In genomic region chr11:88071113-88071512, GRCm38 (mm10) we compare ENCODE assay signal across 9 mouse cellular contexts. TPM values are rescaled to one million over a fixed set of nuclear protein-coding genes. Genes with fewer than 3 reads are reported as not detected.
A peak's percentile ranks its signal among the peaks of the same experiment; 100 is the strongest.
DNase-seq lines count a peak whose midpoint lies in the region; ATAC-seq and TF ChIP-seq lines count a peak whose summit lies in the region.
"Had no signal": no experiment of that assay in that cellular context is flagged by ENCODE, and none has a peak within 500 bp of the region (broad histone marks: within the 10 kb centered on the region; RNA-seq: fewer than 3 reads in every experiment).

No protein-coding gene starts in this region.

- H3K36me3 ChIP-seq in heart, embryonic 15.5 days, result peaks cover 21% of the 10 kb centered on the region
- H3K36me3 ChIP-seq in embryonic facial prominence, embryonic 15.5 days, result peaks cover 20% of the 10 kb centered on the region
- peaks cover 28% of the 10 kb centered on the region for H3K36me3 ChIP-seq in intestine, embryonic 14.5 days (ENCODE audit: control insufficient read depth, insufficient read depth, low read length)
- H3K36me3 ChIP-seq in midbrain, postnatal 0 days (ENCODE audit: insufficient read depth, low read length), result no peaks in the 10 kb centered on the region

- no peaks in the 10 kb centered on the region for H3K27me3 ChIP-seq in heart, embryonic 15.5 days
- no peaks in the 10 kb centered on the region for H3K27me3 ChIP-seq in embryonic facial prominence, embryonic 15.5 days
- no peaks in the 10 kb centered on the region for H3K27me3 ChIP-seq in intestine, embryonic 14.5 days (replicated peaks; ENCODE audit: control insufficient read depth, insufficient read depth, low read length)
- H3K27me3 ChIP-seq in midbrain, postnatal 0 days (ENCODE audit: insufficient read depth, low read length), result no peaks in the 10 kb centered on the region

- peak overlapping the region; percentile 87; the same call in 1 of the 2 replicates for H3K4me2 ChIP-seq in heart, embryonic 15.5 days
- H3K4me2 ChIP-seq in embryonic facial prominence, embryonic 15.5 days (replicated peaks), result peak overlapping the region; percentile 69
- H3K4me2 ChIP-seq in intestine, embryonic 14.5 days (ENCODE audit: low read length), result peak overlapping the region; percentile 76
- peak overlapping the region; percentile 96 for H3K4me2 ChIP-seq in midbrain, postnatal 0 days (ENCODE audit: low read depth, low read length, poor library complexity, severe bottlenecking)

- no peak overlapping the region for H3K9ac ChIP-seq in heart, embryonic 15.5 days
- no peak overlapping the region for H3K9ac ChIP-seq in embryonic facial prominence, embryonic 15.5 days
- no peak overlapping the region for H3K9ac ChIP-seq in intestine, embryonic 14.5 days (ENCODE audit: low read length)
- H3K9ac ChIP-seq in midbrain, postnatal 0 days (replicated peaks; ENCODE audit: low read length, poor library complexity, severe bottlenecking), result 0 out of 2 replicates have a peak overlapping the region, but pooled peaks have one; percentile 19

- H3K9me3 ChIP-seq in heart, embryonic 15.5 days (replicated peaks), result no peaks in the 10 kb centered on the region
- no peaks in the 10 kb centered on the region for H3K9me3 ChIP-seq in embryonic facial prominence, embryonic 15.5 days (replicated peaks)
- no peaks in the 10 kb centered on the region for H3K9me3 ChIP-seq in intestine, embryonic 14.5 days (ENCODE audit: control insufficient read depth, low read length)
- no peaks in the 10 kb centered on the region for H3K9me3 ChIP-seq in midbrain, postnatal 0 days (ENCODE audit: low read length)

- no peak overlapping the region for H3K27ac ChIP-seq in heart, embryonic 15.5 days
- H3K27ac ChIP-seq in embryonic facial prominence, embryonic 15.5 days (replicated peaks), result no peak overlapping the region
- no peak overlapping the region for H3K27ac ChIP-seq in intestine, embryonic 14.5 days (ENCODE audit: low read depth)
- no peak overlapping the region for H3K27ac ChIP-seq in midbrain, postnatal 0 days (ENCODE audit: low read depth, low read length)

- H3K4me1 ChIP-seq in heart, embryonic 15.5 days (replicated peaks), result peaks cover 50% of the 10 kb centered on the region
- peaks cover 34% of the 10 kb centered on the region for H3K4me1 ChIP-seq in embryonic facial prominence, embryonic 15.5 days
- H3K4me1 ChIP-seq in intestine, embryonic 14.5 days (replicated peaks; ENCODE audit: control insufficient read depth, insufficient read depth, low read length), result peaks cover 33% of the 10 kb centered on the region
- peaks cover 7% of the 10 kb centered on the region; the same call in 1 of the 2 replicates for H3K4me1 ChIP-seq in midbrain, postnatal 0 days (ENCODE audit: insufficient read depth, low read length)

- no peak for ATAC-seq in heart, embryonic 15.5 days (replicated peaks; ENCODE audit: insufficient number of reproducible peaks, insufficient read depth, low FRiP score, low read depth)
- ATAC-seq in embryonic facial prominence, embryonic 15.5 days (ENCODE audit: insufficient number of reproducible peaks, low FRiP score, low TSS enrichment, low read depth), result no peak
- no peak for ATAC-seq in intestine, embryonic 14.5 days (replicated peaks; ENCODE audit: low FRiP score, low TSS enrichment, low read depth)
- ATAC-seq in midbrain, postnatal 0 days (ENCODE audit: low FRiP score), result no peak
- ATAC-seq in CD4-positive, CD25-positive, alpha-beta regulatory T cell, adult 4 months, result no peak

- no peak overlapping the region for H3K4me3 ChIP-seq in heart, embryonic 15.5 days
- H3K4me3 ChIP-seq in embryonic facial prominence, embryonic 15.5 days (replicated peaks), result 0 out of 2 replicates have a peak overlapping the region, but pooled peaks have one; percentile 94
- peak overlapping the region; percentile 3 for H3K4me3 ChIP-seq in intestine, embryonic 14.5 days (ENCODE audit: low read depth, low read length)
- H3K4me3 ChIP-seq in midbrain, postnatal 0 days (ENCODE audit: low read depth, low read length), result peak overlapping the region; percentile 60; the same call in 1 of the 2 replicates

- no peak for TF ChIP-seq CTCF in midbrain, postnatal 0 days (IDR thresholded peaks at IDR 0.05)

- DNase-seq in heart, adult 8-10 months (ENCODE audit: low spot score), result no peak
- no peak for DNase-seq in intestine, embryonic 14.5 days (ENCODE audit: low spot score)
- no peak for DNase-seq in midbrain, postnatal 0 days (ENCODE audit: low spot score)
- no peak for DNase-seq in retina, postnatal 1 day
- no peak for DNase-seq in MN1 (ENCODE audit: low spot score)
- DNase-seq: thymus, adult 2 months had no signal

- 55% methylated on average over 5 of the region's 5 CpGs for WGBS in heart, embryonic 15.5 days
- 22% methylated on average over 5 of the region's 5 CpGs for WGBS in embryonic facial prominence, embryonic 15.5 days
- WGBS in intestine, embryonic 14.5 days, result 29% methylated on average over 5 of the region's 5 CpGs
- 32% methylated on average over 5 of the region's 5 CpGs for WGBS in midbrain, postnatal 0 days

RNA-seq across cellular contexts. Expression of gene Vezf1, which starts 3.0 kb away (rescaled TPM):
- polyA plus RNA-seq in heart, embryonic 15.5 days (2015; fragmentation: Nextera tagmentation; extraction: Ambion mirVana), result 22.2 and 24.9 TPM in 2 replicates
- 10 to 100 TPM; 39.8 to 44.7 (median 41.8) TPM for total RNA-seq in heart, adult 8-10 months (2022)
- polyA plus RNA-seq in embryonic facial prominence, embryonic 15.5 days (2015; fragmentation: Nextera tagmentation; extraction: Ambion mirVana), result 37.5 and 39.6 TPM in 2 replicates
- 40.0 and 43.0 TPM in 2 replicates for polyA plus RNA-seq in intestine, embryonic 14.5 days (2014; fragmentation: Nextera tagmentation; extraction: Ambion mirVana)
- 31.4 and 40.6 TPM in 2 replicates for total RNA-seq in midbrain, postnatal 0 days (2014; rRNA removed)
- 29.7 and 30.9 TPM in 2 replicates for polyA plus RNA-seq in midbrain, postnatal 0 days (2015; fragmentation: Nextera tagmentation; extraction: Ambion mirVana)
- polyA plus RNA-seq in CD4-positive, CD25-positive, alpha-beta regulatory T cell, adult 4 months (2017; shearing (Covaris generic)), result 10 to 100 TPM; 23.6 to 25.6 TPM

RNA-seq across cellular contexts. Expression of gene Srsf1, which starts 23.9 kb away (rescaled TPM):
- polyA plus RNA-seq in heart, embryonic 15.5 days (2015; fragmentation: Nextera tagmentation; extraction: Ambion mirVana), result 149 and 172 TPM in 2 replicates
- 100 to 1,000 TPM in 3 of 4 experiments, 10 to 100 TPM in 1; 97.6 to 103 (median 102) TPM for total RNA-seq in heart, adult 8-10 months (2022)
- polyA plus RNA-seq in embryonic facial prominence, embryonic 15.5 days (2015; fragmentation: Nextera tagmentation; extraction: Ambion mirVana), result 269 and 279 TPM in 2 replicates
- polyA plus RNA-seq in intestine, embryonic 14.5 days (2014; fragmentation: Nextera tagmentation; extraction: Ambion mirVana), result 334 and 353 TPM in 2 replicates
- 280 and 374 TPM in 2 replicates for total RNA-seq in midbrain, postnatal 0 days (2014; rRNA removed)
- 111 and 125 TPM in 2 replicates for polyA plus RNA-seq in midbrain, postnatal 0 days (2015; fragmentation: Nextera tagmentation; extraction: Ambion mirVana)
- polyA plus RNA-seq in CD4-positive, CD25-positive, alpha-beta regulatory T cell, adult 4 months (2017; shearing (Covaris generic)), result 10 to 100 TPM; 23.5 to 47.7 TPM

RNA-seq across cellular contexts. Expression of gene Cuedc1, which starts 26.7 kb away (rescaled TPM):
- 18.4 and 20.3 TPM in 2 replicates for polyA plus RNA-seq in heart, embryonic 15.5 days (2015; fragmentation: Nextera tagmentation; extraction: Ambion mirVana)
- 10 to 100 TPM; 47.5 to 55.7 (median 51.0) TPM for total RNA-seq in heart, adult 8-10 months (2022)
- 35.4 and 38.7 TPM in 2 replicates for polyA plus RNA-seq in embryonic facial prominence, embryonic 15.5 days (2015; fragmentation: Nextera tagmentation; extraction: Ambion mirVana)
- 16.7 and 16.9 TPM in 2 replicates for polyA plus RNA-seq in intestine, embryonic 14.5 days (2014; fragmentation: Nextera tagmentation; extraction: Ambion mirVana)
- 38.8 and 40.2 TPM in 2 replicates for total RNA-seq in midbrain, postnatal 0 days (2014; rRNA removed)
- polyA plus RNA-seq in midbrain, postnatal 0 days (2015; fragmentation: Nextera tagmentation; extraction: Ambion mirVana), result 32.7 and 37.5 TPM in 2 replicates
- 1 to 10 TPM; 4.1 to 9.9 TPM for polyA plus RNA-seq in CD4-positive, CD25-positive, alpha-beta regulatory T cell, adult 4 months (2017; shearing (Covaris generic))
